Mouse (Mus musculus): ENCODE measurements around the gene Slc16a3. TPM values are rescaled to one million over a fixed set of nuclear protein-coding genes. Genes with fewer than 3 reads are reported as not detected.

The Slc16a3 gene
- polyA plus RNA-seq, 2 experiments, result 36.4 to 69.5 TPM

DNA sequence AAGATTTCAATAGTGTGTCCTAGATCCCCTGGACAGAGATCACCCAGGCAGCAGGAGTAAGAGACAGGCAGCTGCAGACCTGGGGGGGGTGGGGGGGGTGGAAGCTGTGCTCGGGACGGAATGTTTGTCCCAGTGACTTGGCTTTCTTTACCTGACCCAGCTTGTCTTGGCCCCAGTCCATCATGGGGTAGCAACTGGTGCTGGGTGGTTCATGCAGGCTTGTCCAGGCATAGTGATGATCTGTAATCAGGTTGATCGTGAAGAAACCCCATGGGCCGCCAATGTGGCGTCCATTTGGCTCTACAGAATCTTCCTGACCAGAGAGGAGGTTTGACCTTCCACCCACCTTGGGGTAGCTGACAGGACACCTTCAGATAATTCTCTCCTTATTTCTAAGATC lies 2.4 kb upstream of the Slc16a3 start:
- 83% methylated on average over 5 of the region's 5 CpGs for WGBS
- H3K9me3 ChIP-seq (ENCODE audit: control insufficient read depth, low read length), result no peaks in the 10 kb centered on the region
- H3K27ac ChIP-seq (replicated peaks; ENCODE audit: low read depth, low read length), result no peak overlapping the region
- H3K27me3 ChIP-seq (ENCODE audit: control insufficient read depth, insufficient read depth, low read length), result no peaks in the 10 kb centered on the region
- no peak overlapping the region for H3K9ac ChIP-seq (ENCODE audit: low read depth, low read length, severe bottlenecking)
- ATAC-seq (ENCODE audit: low FRiP score, low read depth) (no peak), DNase-seq (ENCODE audit: low spot score) (no peak)
- no peak for TF ChIP-seq POLR2A (IDR thresholded peaks at IDR 0.05; ENCODE audit: borderline replicate concordance, extremely low read depth, insufficient read depth, insufficient read length)
- no peak overlapping the region for H3K4me3 ChIP-seq (replicated peaks; ENCODE audit: low read length)
- peaks cover 16% of the 10 kb centered on the region for H3K4me1 ChIP-seq (ENCODE audit: control insufficient read depth, insufficient read depth, low read length)
- no peak overlapping the region for H3K4me2 ChIP-seq (replicated peaks; ENCODE audit: low read depth, low read length, severe bottlenecking)
- H3K36me3 ChIP-seq (ENCODE audit: control insufficient read depth, insufficient read depth, low read length), result no peaks in the 10 kb centered on the region

DNA sequence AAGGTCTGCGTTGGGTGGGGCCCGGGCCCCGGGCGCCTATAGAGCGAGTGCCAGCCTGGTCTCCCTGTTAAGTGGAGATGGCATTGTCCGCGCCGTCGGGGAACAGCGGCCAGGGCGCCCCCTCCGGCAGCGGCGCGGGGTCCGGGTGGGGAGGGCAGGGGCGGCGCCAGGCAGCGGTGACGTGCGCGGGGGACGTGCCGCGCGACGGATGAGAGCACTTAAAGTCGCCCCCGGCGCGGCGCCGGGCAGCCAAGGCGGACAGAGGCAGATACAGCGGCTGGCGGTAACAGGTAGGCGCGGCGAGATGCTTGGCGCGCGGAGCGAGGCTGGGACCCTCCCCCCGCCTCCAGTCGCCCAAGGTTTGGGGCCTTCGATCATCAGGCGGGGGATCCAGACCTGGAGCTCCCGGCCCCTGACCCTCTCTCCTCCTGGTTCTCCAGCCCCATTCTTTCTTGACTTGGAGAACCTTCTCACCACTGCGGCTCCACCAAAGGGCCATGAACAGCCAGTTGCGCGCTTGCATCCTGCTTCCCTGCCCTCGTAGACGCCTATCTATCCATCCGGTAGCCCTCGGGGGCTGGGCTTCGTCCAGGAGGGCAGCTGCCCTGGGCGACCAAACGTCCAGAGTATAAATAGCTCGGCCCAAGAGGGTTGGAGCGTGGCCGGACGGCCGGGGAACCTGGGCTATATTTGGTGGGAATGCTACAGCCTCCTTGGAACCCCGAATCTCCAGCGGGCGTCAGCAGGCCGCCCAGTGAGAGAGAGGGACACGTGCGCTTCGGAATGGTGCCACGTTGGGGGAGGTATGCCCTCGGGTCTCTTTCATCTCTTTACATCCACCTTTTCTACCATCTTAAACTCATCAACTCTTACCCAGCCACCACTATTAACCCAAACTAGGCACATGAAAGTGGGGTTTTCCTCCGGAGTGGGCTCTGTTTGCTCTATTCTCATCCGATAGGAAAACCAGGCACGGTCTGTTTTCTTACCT lies 876 bp downstream of the Slc16a3 start:
- Histone ChIP-seq H3K9ac (ENCODE audit: low read depth, low read length, severe bottlenecking) (peak overlapping the region; percentile 57), H3K36me3 (ENCODE audit: control insufficient read depth, insufficient read depth, low read length) (peaks cover 5% of the 10 kb centered on the region; the same call in 1 of the 2 replicates), H3K4me2 (replicated peaks; ENCODE audit: low read depth, low read length, severe bottlenecking) (peak overlapping the region; percentile 83), H3K4me3 (replicated peaks; ENCODE audit: low read length) (peak overlapping the region; percentile 56), H3K27me3 (ENCODE audit: control insufficient read depth, insufficient read depth, low read length) (no peaks in the 10 kb centered on the region), H3K27ac (replicated peaks; ENCODE audit: low read depth, low read length) (peak overlapping the region; percentile 65), H3K9me3 (ENCODE audit: control insufficient read depth, low read length) (no peaks in the 10 kb centered on the region), H3K4me1 (ENCODE audit: control insufficient read depth, insufficient read depth, low read length) (peaks cover 26% of the 10 kb centered on the region)
- ATAC-seq (ENCODE audit: low FRiP score, low read depth) (peak; percentile 39), DNase-seq (ENCODE audit: low spot score) (peak; percentile 57)
- TF ChIP-seq POLR2A (IDR thresholded peaks at IDR 0.05; ENCODE audit: borderline replicate concordance, extremely low read depth, insufficient read depth, insufficient read length), result no peak; the same call in 1 of the 2 replicates
- WGBS, result 2% methylated on average over 53 of the region's 75 CpGs

DNA sequence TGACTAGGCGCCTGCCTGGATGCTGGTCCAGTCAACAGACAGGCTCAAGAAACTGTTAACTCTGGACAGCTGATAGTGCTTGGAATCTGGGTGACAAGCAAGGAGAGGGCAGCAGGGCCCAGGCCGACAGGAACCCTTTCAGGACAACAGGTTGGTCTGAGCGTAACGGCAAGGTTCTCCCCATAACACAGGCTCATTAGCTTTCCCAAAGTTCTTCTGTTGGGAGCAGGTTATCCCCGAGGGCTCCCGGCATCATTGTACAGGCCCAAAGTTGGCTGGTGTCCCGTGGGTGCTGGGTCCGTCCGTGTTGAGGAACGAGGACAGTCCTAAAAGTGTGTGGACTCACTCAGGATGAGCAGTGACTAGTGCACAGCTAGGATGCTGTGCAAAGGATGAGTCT lies 1.6 kb downstream of the Slc16a3 start:
- Histone ChIP-seq H3K4me1 (ENCODE audit: control insufficient read depth, insufficient read depth, low read length) (peaks cover 26% of the 10 kb centered on the region), H3K27me3 (ENCODE audit: control insufficient read depth, insufficient read depth, low read length) (no peaks in the 10 kb centered on the region), H3K9ac (ENCODE audit: low read depth, low read length, severe bottlenecking) (peak overlapping the region; percentile 57), H3K36me3 (ENCODE audit: control insufficient read depth, insufficient read depth, low read length) (peaks cover 6% of the 10 kb centered on the region), H3K4me3 (replicated peaks; ENCODE audit: low read length) (peak overlapping the region; percentile 56), H3K27ac (replicated peaks; ENCODE audit: low read depth, low read length) (peak overlapping the region; percentile 67; the same call in 1 of the 2 replicates), H3K9me3 (ENCODE audit: control insufficient read depth, low read length) (no peaks in the 10 kb centered on the region), H3K4me2 (replicated peaks; ENCODE audit: low read depth, low read length, severe bottlenecking) (peak overlapping the region; percentile 83)
- TF ChIP-seq POLR2A (IDR thresholded peaks at IDR 0.05; ENCODE audit: borderline replicate concordance, extremely low read depth, insufficient read depth, insufficient read length), result no peak
- ATAC-seq (ENCODE audit: low FRiP score, low read depth), result no peak
- DNase-seq (ENCODE audit: low spot score), result no peak
- 7% methylated on average over 10 of the region's 10 CpGs for WGBS

DNA sequence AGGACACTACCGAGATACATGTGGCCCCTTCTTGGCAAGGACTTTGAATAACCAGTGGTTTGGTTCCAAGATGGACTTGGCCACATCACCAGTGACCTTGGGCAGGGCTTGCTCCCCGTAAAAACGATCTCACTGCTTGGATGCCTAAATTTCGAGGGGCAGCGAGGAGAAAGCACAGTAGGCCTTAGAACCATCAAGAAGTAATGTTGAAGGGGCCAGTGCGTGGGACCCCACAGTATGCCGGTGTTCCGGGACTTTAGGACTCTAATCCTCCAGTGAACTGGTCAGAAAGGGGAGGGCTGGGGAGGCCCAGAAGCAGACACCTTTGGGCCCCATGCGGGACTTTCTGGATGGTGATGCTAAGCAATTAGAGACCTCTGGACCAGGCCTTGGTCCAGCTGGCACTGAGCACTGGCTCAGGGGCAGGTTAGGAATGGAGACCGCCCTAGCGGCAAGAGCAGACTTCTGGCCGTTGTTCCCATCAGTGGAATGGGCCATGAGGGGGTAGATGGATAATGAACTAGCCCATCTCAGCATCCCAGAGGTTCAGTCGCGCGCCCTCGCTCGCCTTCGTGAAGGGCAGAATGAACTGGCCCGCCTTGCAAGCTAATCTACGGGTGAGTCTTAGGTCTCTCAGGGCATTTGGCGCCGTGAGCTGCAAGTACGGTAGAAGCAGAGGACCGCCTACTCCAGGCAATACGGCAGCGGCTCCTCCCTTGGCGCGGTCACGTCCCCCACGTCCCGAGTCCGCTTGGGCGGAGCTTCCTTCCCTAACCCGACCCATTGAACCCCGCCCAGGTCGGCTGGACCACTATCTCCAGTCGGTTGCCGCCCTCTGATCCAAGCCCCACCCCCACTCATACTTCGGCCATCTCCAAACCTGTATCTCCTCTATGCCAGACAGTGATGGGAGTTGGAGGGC lies 2.3 kb downstream of the Slc16a3 start:
- TF ChIP-seq POLR2A (IDR thresholded peaks at IDR 0.05; ENCODE audit: borderline replicate concordance, extremely low read depth, insufficient read depth, insufficient read length), result 0 out of 2 replicates have a peak, but pooled peaks have one; percentile 17
- Histone ChIP-seq H3K4me2 (replicated peaks; ENCODE audit: low read depth, low read length, severe bottlenecking) (peak overlapping the region; percentile 83), H3K9me3 (ENCODE audit: control insufficient read depth, low read length) (no peaks in the 10 kb centered on the region), H3K4me3 (replicated peaks; ENCODE audit: low read length) (peak overlapping the region; percentile 56), H3K36me3 (ENCODE audit: control insufficient read depth, insufficient read depth, low read length) (peaks cover 13% of the 10 kb centered on the region), H3K4me1 (ENCODE audit: control insufficient read depth, insufficient read depth, low read length) (peaks cover 26% of the 10 kb centered on the region), H3K9ac (ENCODE audit: low read depth, low read length, severe bottlenecking) (peak overlapping the region; percentile 57), H3K27ac (replicated peaks; ENCODE audit: low read depth, low read length) (peak overlapping the region; percentile 67; the same call in 1 of the 2 replicates), H3K27me3 (ENCODE audit: control insufficient read depth, insufficient read depth, low read length) (no peaks in the 10 kb centered on the region)
- 2% methylated on average over 39 of the region's 39 CpGs for WGBS
- peak; percentile 91 for DNase-seq (ENCODE audit: low spot score)
- ATAC-seq (ENCODE audit: low FRiP score, low read depth), result peak; percentile 86

DNA sequence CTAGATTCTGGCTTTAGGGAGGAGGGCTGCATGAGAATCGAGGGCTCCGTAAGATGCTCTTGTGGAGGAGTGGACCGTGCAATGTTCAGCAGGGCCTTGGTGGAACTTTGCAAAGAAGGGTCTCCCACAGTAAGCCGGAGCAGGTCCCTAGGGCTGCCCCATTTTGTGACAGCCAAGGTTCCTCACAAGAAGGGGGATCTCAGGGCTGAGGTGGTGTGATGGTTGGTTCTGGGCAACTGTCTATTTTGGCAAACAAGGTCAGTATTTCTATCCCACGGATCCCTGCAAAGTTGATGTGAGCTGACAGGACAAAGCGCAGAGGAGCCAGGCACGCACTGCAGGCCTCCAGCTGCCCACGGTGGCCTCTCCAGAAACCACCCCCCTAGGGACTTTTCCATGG lies 3.0 kb downstream of the Slc16a3 start:
- Histone ChIP-seq H3K4me3 (replicated peaks; ENCODE audit: low read length) (peak overlapping the region; percentile 56), H3K36me3 (ENCODE audit: control insufficient read depth, insufficient read depth, low read length) (peaks cover 20% of the 10 kb centered on the region), H3K4me2 (replicated peaks; ENCODE audit: low read depth, low read length, severe bottlenecking) (peak overlapping the region; percentile 83), H3K27ac (replicated peaks; ENCODE audit: low read depth, low read length) (peak overlapping the region; percentile 43; the same call in 1 of the 2 replicates), H3K4me1 (ENCODE audit: control insufficient read depth, insufficient read depth, low read length) (peaks cover 26% of the 10 kb centered on the region), H3K9me3 (ENCODE audit: control insufficient read depth, low read length) (no peaks in the 10 kb centered on the region), H3K27me3 (ENCODE audit: control insufficient read depth, insufficient read depth, low read length) (no peaks in the 10 kb centered on the region), H3K9ac (ENCODE audit: low read depth, low read length, severe bottlenecking) (peak overlapping the region; percentile 57)
- 34% methylated on average over 8 of the region's 8 CpGs for WGBS
- DNase-seq (ENCODE audit: low spot score), result no peak
- no peak for TF ChIP-seq POLR2A (IDR thresholded peaks at IDR 0.05; ENCODE audit: borderline replicate concordance, extremely low read depth, insufficient read depth, insufficient read length)
- no peak for ATAC-seq (ENCODE audit: low FRiP score, low read depth)
